Mouse (Mus musculus) E14TG2a.4 (cell line): Measurements from ENCODE around the gene Selenoh.

ENCODE experiments used
- CTCF ChIP-seq: conservative IDR thresholded peaks from 2 replicates; pipeline ENCODE4 v1.5.1; 2014; ENCODE audit warnings: low read length
- NANOG ChIP-seq: IDR thresholded peaks from 2 replicates; pipeline ENCODE4 v1.6.1; 2014; ENCODE audit warnings: borderline replicate concordance, low read length, mixed read lengths
- POU5F1 ChIP-seq: IDR thresholded peaks from 2 replicates; pipeline ENCODE4 v1.6.1; 2014; ENCODE audit warnings: low read length, borderline replicate concordance

GRCm38 (mm10) chr2:84682605-84683183 lies 12.1 kb upstream of the Selenoh start:
- no peak for TF ChIP-seq CTCF
- no peak for TF ChIP-seq NANOG
- TF ChIP-seq POU5F1 = no peak
